Mouse (Mus musculus) embryonic facial prominence, embryonic 11.5 days (tissue): ENCODE measurements around the gene Reps2. TPM values are rescaled to one million over a fixed set of nuclear protein-coding genes. Genes with fewer than 3 reads are reported as not detected.

Experiments
- ATAC-seq: fragments of 200-750 bp; cut with Nextera tagmentation; replicated peaks from 2 replicates; pipeline ENCODE4 v1.8.0; 2017; ENCODE audit warnings: low read depth; ENCODE audit not compliant: insufficient number of reproducible peaks, low FRiP score, low TSS enrichment
- DNase-seq: peaks from one replicate; pipeline ENCODE4 v3.0.0-alpha.2; 2015; ENCODE audit warnings: low spot score
- H3K27ac ChIP-seq: fragments of 300-500 bp; sonication (generic); replicated peaks from 2 replicates; pipeline ENCODE4 v1.5.1; 2014; ENCODE audit warnings: mild to moderate bottlenecking, low read depth, low read length, control low read depth
- H3K27me3 ChIP-seq: fragments of 300-500 bp; sonication (generic); 2 replicates; pipeline ENCODE4 v1.6.1; 2014; ENCODE audit warnings: mild to moderate bottlenecking, low read length, moderate library complexity, mixed read lengths; ENCODE audit not compliant: control insufficient read depth, insufficient read depth
- H3K36me3 ChIP-seq: fragments of 300-500 bp; sonication (generic); replicated peaks from 2 replicates; pipeline ENCODE4 v1.6.1; 2014; ENCODE audit warnings: low read depth, mild to moderate bottlenecking, low read length, moderate library complexity, mixed read lengths; ENCODE audit not compliant: control insufficient read depth, insufficient read depth
- H3K4me1 ChIP-seq: fragments of 300-500 bp; sonication (generic); 2 replicates; pipeline ENCODE4 v1.6.1; 2014; ENCODE audit warnings: low read length, mixed read lengths; ENCODE audit not compliant: control insufficient read depth, insufficient read depth
- H3K4me2 ChIP-seq: fragments of 300-500 bp; sonication (generic); 2 replicates; pipeline ENCODE4 v1.6.1; 2014; ENCODE audit warnings: low read depth, mild to moderate bottlenecking, control low read depth, low read length, moderate library complexity
- H3K4me3 ChIP-seq: fragments of 300-500 bp; sonication (generic); 2 replicates; pipeline ENCODE4 v1.5.1; 2014; ENCODE audit warnings: low read depth, low read length, control low read depth
- H3K9ac ChIP-seq: fragments of 300-500 bp; sonication (generic); replicated peaks from 2 replicates; pipeline ENCODE4 v1.6.1; 2014; ENCODE audit warnings: mild to moderate bottlenecking, control low read depth, low read length
- H3K9me3 ChIP-seq: fragments of 300-500 bp; sonication (generic); replicated peaks from 2 replicates; pipeline ENCODE4 v1.6.1; 2016; ENCODE audit warnings: mild to moderate bottlenecking, low read length, inconsistent platforms, mixed read lengths; ENCODE audit not compliant: control insufficient read depth
- WGBS: fragments of 180-500 bp; shearing (Covaris S2); extraction: QIAGEN DNeasy Blood & Tissue Kit; methylation state at CpG from one replicate; pipeline ENCODE4 v1.1.7; 2014; 5-methylcytosine and 5-hydroxymethylcytosine counted together
- polyA plus RNA-seq: library from polyadenylated mRNA; unstranded; fragments of >200 nt; fragmentation: Nextera tagmentation; extraction: Ambion mirVana; gene quantifications from 2 replicates; pipeline ENCODE4 v1.2.1, GENCODE M21; 2014

The Reps2 gene
- polyA plus RNA-seq, 1 experiment from 2014 or later, result 0.95 TPM

DNA sequence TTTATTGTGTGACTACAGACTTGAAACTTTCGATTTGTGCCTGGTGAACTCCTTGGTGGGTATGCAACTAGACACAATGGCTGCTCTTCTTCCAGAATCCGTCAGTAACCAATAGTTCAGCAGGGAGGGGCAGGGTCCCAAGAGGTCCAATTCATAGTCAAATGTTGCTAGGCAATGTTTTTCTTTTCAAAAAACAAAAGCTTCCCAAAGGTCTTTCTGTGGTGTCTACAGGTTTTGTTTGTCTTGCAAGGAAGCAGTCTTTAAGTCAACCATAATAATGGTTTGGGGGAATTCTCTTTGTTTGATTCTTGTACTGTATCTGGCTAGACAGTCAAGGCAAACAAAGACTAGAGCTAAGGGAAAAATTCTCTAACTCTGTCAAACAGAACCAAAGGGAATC lies 138.3 kb downstream of the Reps2 start:
- H3K9ac ChIP-seq, result no peak overlapping the region
- no peak overlapping the region for H3K27ac ChIP-seq
- DNase-seq (no peak), ATAC-seq (no peak)
- 50% methylated on average over 2 of the region's 2 CpGs for WGBS
- H3K27me3 ChIP-seq, result no peaks in the 10 kb centered on the region; the same call in 1 of the 2 replicates
- H3K9me3 ChIP-seq, result no peaks in the 10 kb centered on the region
- H3K36me3 ChIP-seq, result no peaks in the 10 kb centered on the region
- no peaks in the 10 kb centered on the region for H3K4me1 ChIP-seq
- H3K4me2 ChIP-seq, result no peak overlapping the region
- no peak overlapping the region for H3K4me3 ChIP-seq

DNA sequence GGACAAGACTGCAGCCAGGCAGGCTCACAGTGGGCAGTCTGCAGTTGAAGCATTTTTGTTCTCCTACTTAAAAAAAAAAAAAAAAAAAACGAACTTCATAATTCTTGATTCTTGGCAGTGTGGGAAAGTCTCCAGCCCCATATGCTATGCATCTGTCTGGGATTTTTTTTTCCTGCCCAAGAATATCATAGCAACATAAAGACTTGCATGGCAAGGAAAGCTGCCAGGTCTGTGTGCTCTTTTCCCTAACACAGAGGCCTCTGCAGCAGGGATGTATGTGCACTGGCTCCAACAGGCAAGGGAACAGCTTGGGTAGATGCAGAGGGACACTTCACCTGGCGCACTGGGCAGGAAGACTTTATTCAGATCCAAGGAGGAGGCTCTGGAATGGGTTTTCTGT lies 140.0 kb downstream of the Reps2 start:
- no peak overlapping the region for H3K9ac ChIP-seq
- H3K27me3 ChIP-seq, result no peaks in the 10 kb centered on the region; the same call in 1 of the 2 replicates
- no peaks in the 10 kb centered on the region for H3K4me1 ChIP-seq
- no peaks in the 10 kb centered on the region for H3K36me3 ChIP-seq
- no peak for DNase-seq
- no peak for ATAC-seq
- H3K4me3 ChIP-seq, result no peak overlapping the region
- WGBS, result 44% methylated on average over 2 of the region's 2 CpGs
- H3K27ac ChIP-seq, result no peak overlapping the region
- no peak overlapping the region for H3K4me2 ChIP-seq
- H3K9me3 ChIP-seq, result no peaks in the 10 kb centered on the region

DNA sequence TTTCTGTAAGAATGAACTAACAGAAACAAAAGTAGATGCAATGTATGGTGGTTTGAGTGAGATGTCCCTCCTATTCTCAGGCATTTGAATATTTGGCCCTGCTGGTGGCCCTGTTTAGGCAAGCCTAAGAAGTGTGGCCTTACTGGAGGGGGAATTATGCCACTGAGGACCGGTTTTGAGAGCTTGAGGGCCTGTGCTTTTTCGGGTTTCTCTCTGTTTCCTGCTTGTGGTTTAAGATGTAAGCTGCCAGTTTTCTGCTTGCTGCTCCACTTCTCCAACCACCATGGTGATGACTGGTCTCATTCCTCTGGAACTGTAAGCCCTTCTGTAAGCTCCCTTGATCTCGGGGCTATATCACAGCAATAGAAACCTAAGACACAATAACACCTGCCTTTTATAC lies 142.5 kb downstream of the Reps2 start:
- no peak for ATAC-seq
- Histone ChIP-seq H3K9me3 (no peaks in the 10 kb centered on the region), H3K36me3 (no peaks in the 10 kb centered on the region)

DNA sequence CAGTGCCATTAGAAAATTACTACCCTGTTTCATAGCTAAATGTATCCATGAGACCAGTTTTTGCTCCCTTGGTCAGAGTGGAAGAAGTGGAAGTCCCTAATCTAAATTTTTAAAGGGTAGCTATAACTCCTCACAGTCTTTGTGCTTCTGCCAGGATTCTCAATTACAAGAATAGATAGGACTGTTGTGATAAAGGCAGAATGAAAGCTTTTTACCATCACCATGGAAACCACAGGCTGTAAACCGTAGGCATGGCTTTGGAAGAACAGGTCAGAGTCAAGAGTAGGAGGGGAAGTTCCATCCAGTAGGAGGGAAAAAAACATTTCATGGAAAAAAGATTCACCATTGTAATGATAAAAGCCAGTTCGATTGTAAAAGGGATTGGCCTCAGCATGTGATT lies 147.0 kb downstream of the Reps2 start:
- WGBS, result 72% methylated on average over 2 of the region's 2 CpGs
- Histone ChIP-seq H3K9me3 (no peaks in the 10 kb centered on the region), H3K9ac (no peak overlapping the region), H3K27ac (no peak overlapping the region), H3K4me3 (no peak overlapping the region), H3K4me1 (no peaks in the 10 kb centered on the region), H3K36me3 (no peaks in the 10 kb centered on the region), H3K4me2 (no peak overlapping the region), H3K27me3 (no peaks in the 10 kb centered on the region)
- DNase-seq, result no peak
- no peak for ATAC-seq

More for the DNA sequence above, 142.5 kb downstream of the Reps2 start:
- no peak overlapping the region for H3K27ac ChIP-seq
- no peak overlapping the region for H3K9ac ChIP-seq
- H3K4me2 ChIP-seq, result no peak overlapping the region
- no peaks in the 10 kb centered on the region for H3K27me3 ChIP-seq
- no peak for DNase-seq
- no peaks in the 10 kb centered on the region for H3K4me1 ChIP-seq
- no peak overlapping the region for H3K4me3 ChIP-seq
- 71% methylated on average over 3 of the region's 3 CpGs for WGBS

DNA sequence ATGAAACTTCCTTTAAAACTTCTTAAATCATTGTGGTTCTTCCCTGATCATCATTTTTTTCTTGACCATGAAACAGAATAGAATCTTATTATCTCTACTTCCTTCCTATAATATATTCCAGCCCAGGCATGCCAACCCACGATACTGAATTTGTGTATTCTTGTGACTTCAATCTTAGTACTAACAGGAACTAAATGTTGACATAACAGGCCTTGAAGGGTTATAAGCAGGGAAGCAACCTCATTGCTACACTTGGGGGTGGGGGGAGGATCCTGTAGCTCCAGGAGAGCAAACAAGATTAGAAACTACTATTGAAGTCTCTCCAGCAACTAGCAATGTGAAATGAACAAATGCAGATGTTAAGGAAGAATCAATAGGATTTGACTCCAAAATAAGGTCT lies 154.8 kb downstream of the Reps2 start:
- Histone ChIP-seq H3K27me3 (no peaks in the 10 kb centered on the region), H3K4me2 (no peak overlapping the region), H3K9me3 (no peaks in the 10 kb centered on the region), H3K9ac (no peak overlapping the region), H3K4me3 (no peak overlapping the region), H3K36me3 (no peaks in the 10 kb centered on the region), H3K4me1 (no peaks in the 10 kb centered on the region), H3K27ac (no peak overlapping the region)
- no peak for DNase-seq
- 59% methylated on average over 1 of the region's 1 CpGs for WGBS
- no peak for ATAC-seq

DNA sequence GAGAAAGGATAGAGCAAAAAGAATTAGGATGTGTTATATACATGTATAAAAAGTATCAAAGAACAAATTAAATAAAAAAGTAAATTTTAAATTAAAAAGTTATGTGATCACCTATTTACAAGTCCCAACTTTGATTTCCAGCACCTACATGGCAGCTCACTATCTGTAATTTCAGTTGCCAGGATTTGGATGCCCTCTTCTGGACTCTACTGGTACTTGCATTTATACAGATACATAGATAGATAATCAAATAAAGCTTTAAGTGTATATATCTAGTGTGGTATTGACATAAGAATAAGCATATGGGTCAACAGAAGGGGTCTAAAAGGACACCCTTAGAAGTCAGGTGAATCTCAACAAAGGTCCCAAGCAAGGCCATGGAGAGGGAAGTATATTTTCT lies 155.7 kb downstream of the Reps2 start:
- H3K27ac ChIP-seq, result no peak overlapping the region
- H3K9me3 ChIP-seq, result no peaks in the 10 kb centered on the region
- no peak for ATAC-seq
- H3K36me3 ChIP-seq, result no peaks in the 10 kb centered on the region
- H3K27me3 ChIP-seq, result no peaks in the 10 kb centered on the region
- no peak overlapping the region for H3K4me3 ChIP-seq
- no peak for DNase-seq
- H3K4me1 ChIP-seq, result no peaks in the 10 kb centered on the region
- no peak overlapping the region for H3K9ac ChIP-seq
- H3K4me2 ChIP-seq, result no peak overlapping the region

DNA sequence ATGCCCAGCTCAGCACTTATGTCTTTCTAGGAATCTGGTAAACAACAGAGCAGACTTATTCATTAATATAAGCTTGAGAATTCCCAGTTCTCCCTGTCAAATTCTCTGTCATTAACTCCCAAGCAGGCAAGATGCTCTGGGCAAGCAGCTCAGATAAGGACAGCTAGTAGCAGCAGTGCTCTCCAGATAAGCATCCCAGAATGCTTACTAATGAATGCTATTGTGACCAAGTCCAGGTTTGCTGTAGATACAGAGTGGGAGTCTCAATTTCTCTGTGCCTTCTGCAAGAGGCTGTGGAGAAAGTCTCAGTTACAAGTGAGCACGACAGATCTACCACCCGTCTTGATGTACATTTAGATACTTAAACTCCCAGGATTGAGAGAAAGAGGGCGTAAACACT lies 173.2 kb downstream of the Reps2 start:
- DNase-seq (no peak), ATAC-seq (no peak)
- Histone ChIP-seq H3K4me2 (no peak overlapping the region), H3K4me1 (no peaks in the 10 kb centered on the region), H3K4me3 (no peak overlapping the region), H3K36me3 (no peaks in the 10 kb centered on the region), H3K27ac (no peak overlapping the region), H3K27me3 (no peaks in the 10 kb centered on the region), H3K9me3 (no peaks in the 10 kb centered on the region), H3K9ac (no peak overlapping the region)
- 84% methylated on average over 3 of the region's 3 CpGs for WGBS

DNA sequence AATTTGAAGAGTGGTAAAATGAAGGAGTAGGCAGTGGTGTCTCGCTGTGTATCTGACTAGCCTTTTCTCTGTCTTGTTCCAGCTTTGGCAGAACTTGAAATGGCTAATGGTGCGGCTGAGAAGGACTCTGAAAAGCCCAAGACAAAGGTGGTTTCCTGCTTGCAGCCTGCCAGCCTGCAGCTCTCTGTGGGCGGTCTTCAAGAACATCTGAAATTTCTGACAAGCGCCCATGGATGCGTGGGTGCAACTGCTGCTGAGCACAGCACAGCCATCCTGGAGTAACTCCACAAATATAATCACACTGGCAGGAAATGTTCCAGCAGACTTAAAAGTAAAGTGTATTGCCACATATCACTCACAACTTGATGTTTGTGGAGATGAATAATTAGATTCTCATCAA lies 181.3 kb downstream of the Reps2 start:
- Histone ChIP-seq H3K27ac (no peak overlapping the region), H3K4me1 (no peaks in the 10 kb centered on the region), H3K9me3 (no peaks in the 10 kb centered on the region), H3K27me3 (no peaks in the 10 kb centered on the region), H3K4me2 (no peak overlapping the region), H3K4me3 (no peak overlapping the region), H3K9ac (no peak overlapping the region), H3K36me3 (no peaks in the 10 kb centered on the region)
- DNase-seq (no peak), ATAC-seq (no peak)
- 72% methylated on average over 5 of the region's 5 CpGs for WGBS
